Mouse (Mus musculus) lung, embryonic 14.5 days (tissue): ENCODE measurements around the gene Megf8. TPM values are rescaled to one million over a fixed set of nuclear protein-coding genes. Genes with fewer than 3 reads are reported as not detected.
"Not testable (repeated sequence)": the region's sequence is repeated elsewhere in the genome, so short reads cannot be mapped to it uniquely, and the experiment has no call there.

ENCODE experiments used
- ATAC-seq: fragments of 200-750 bp; cut with Nextera tagmentation; 2 replicates; pipeline ENCODE4 v1.8.0; 2017; ENCODE audit warnings: mild to moderate bottlenecking, moderate TSS enrichment, moderate library complexity; ENCODE audit not compliant: insufficient read depth
- DNase-seq: peaks from one replicate; pipeline ENCODE4 v3.0.0-alpha.2; 2015
- H3K27ac ChIP-seq: fragments of 300-500 bp; sonication (generic); 2 replicates; pipeline ENCODE4 v1.5.1; 2014; ENCODE audit warnings: low read depth, mild to moderate bottlenecking, moderate library complexity
- H3K27me3 ChIP-seq: fragments of 300-500 bp; sonication (generic); 2 replicates; pipeline ENCODE4 v1.6.1; 2014; ENCODE audit warnings: low read length, control low read depth; ENCODE audit not compliant: insufficient read depth
- H3K36me3 ChIP-seq: fragments of 300-500 bp; sonication (generic); 2 replicates; pipeline ENCODE4 v1.6.1; 2014; ENCODE audit warnings: control low read depth; ENCODE audit not compliant: insufficient read depth
- H3K4me1 ChIP-seq: fragments of 300-500 bp; sonication (generic); 2 replicates; pipeline ENCODE4 v1.6.1; 2014; ENCODE audit warnings: antibody characterized with exemption, control low read depth; ENCODE audit not compliant: insufficient read depth
- H3K4me2 ChIP-seq: fragments of 300-500 bp; sonication (generic); 2 replicates; pipeline ENCODE4 v1.6.1; 2014; ENCODE audit warnings: mild to moderate bottlenecking
- H3K4me3 ChIP-seq: fragments of 300-500 bp; sonication (generic); 2 replicates; pipeline ENCODE4 v1.5.1; 2014; ENCODE audit warnings: low read depth, low read length
- H3K9ac ChIP-seq: fragments of 300-500 bp; sonication (generic); 2 replicates; pipeline ENCODE4 v1.6.1; 2014
- H3K9me3 ChIP-seq: fragments of 300-500 bp; sonication (generic); 2 replicates; pipeline ENCODE4 v1.6.1; 2016; ENCODE audit warnings: low read depth, low read length, control low read depth
- CTCF ChIP-seq: IDR thresholded peaks from 2 replicates; pipeline ENCODE4 v1.5.1; 2016; ENCODE audit warnings: antibody characterized with exemption, low read depth
- WGBS: fragments of 180-500 bp; shearing (Covaris S2); extraction: QIAGEN DNeasy Blood & Tissue Kit; methylation state at CpG from one replicate; pipeline ENCODE4 v1.1.7; 2014; 5-methylcytosine and 5-hydroxymethylcytosine counted together
- polyA plus RNA-seq: library from polyadenylated mRNA; unstranded; fragments of >200 nt; fragmentation: Nextera tagmentation; extraction: Ambion mirVana; gene quantifications from 2 replicates; pipeline ENCODE4 v1.2.1, GENCODE M21; 2014

The Megf8 gene
- polyA plus RNA-seq, 1 experiment from 2014 or later, result 14.9 TPM

GRCm38 (mm10) chr7:25395558-25396521 is 78.9 kb downstream of the Megf8 start:
- no peaks in the 10 kb centered on the region for H3K9me3 ChIP-seq
- no peaks in the 10 kb centered on the region for H3K36me3 ChIP-seq
- H3K27me3 ChIP-seq, result no peaks in the 10 kb centered on the region
- peak overlapping the region; percentile 2; the same call in 1 of the 2 replicates for H3K27ac ChIP-seq
- peaks cover 13% of the 10 kb centered on the region for H3K4me1 ChIP-seq
- H3K4me3 ChIP-seq, result peak overlapping the region; percentile 70
- peak overlapping the region; percentile 79 for H3K4me2 ChIP-seq
- peak; percentile 97 for ATAC-seq
- WGBS, result 7% methylated on average over 52 of the region's 52 CpGs
- DNase-seq, result peak; percentile 98
- no peak for TF ChIP-seq CTCF
- peak overlapping the region; percentile 65 for H3K9ac ChIP-seq

GRCm38 (mm10) chr7:25396621-25397020 is 79.7 kb downstream of the Megf8 start:
- WGBS, result 90% methylated on average over 14 of the region's 14 CpGs
- peak overlapping the region; percentile 79 for H3K4me2 ChIP-seq
- no peaks in the 10 kb centered on the region for H3K27me3 ChIP-seq
- DNase-seq (no peak), ATAC-seq (no peak)
- no peak overlapping the region for H3K9ac ChIP-seq
- TF ChIP-seq CTCF, result no peak
- no peak overlapping the region for H3K4me3 ChIP-seq
- H3K4me1 ChIP-seq, result peaks cover 13% of the 10 kb centered on the region
- no peak overlapping the region for H3K27ac ChIP-seq
- no peaks in the 10 kb centered on the region for H3K36me3 ChIP-seq
- H3K9me3 ChIP-seq, result no peaks in the 10 kb centered on the region

- no peaks in the 10 kb centered on the region for H3K9me3 ChIP-seq
- no peaks in the 10 kb centered on the region for H3K27me3 ChIP-seq
- H3K4me3 ChIP-seq, result no peak within 1 kb of the TSS
- H3K27ac ChIP-seq, result no peak within 1 kb of the TSS
- H3K9ac ChIP-seq, result no peak within 1 kb of the TSS
- no peak for TF ChIP-seq CTCF
- peaks cover 13% of the 10 kb centered on the region for H3K4me1 ChIP-seq
- ATAC-seq (no peak), DNase-seq (no peak)
- 94% methylated on average over 1 of the region's 1 CpGs for WGBS
- no peaks in the 10 kb centered on the region for H3K36me3 ChIP-seq
- no peak within 1 kb of the TSS for H3K4me2 ChIP-seq
Observed at GRCm38 (mm10) chr7:25398610-25399009, 81.6 kb downstream of the Megf8 start, which contains the start of gene Lipe. TSS of gene Lipe (minus strand) at chr7:25398710.

GRCm38 (mm10) chr7:25399028-25399427 is 82.1 kb downstream of the Megf8 start:
- not testable (repeated sequence) for H3K9ac ChIP-seq, H3K27ac ChIP-seq, H3K4me2 ChIP-seq, H3K27me3 ChIP-seq, H3K4me1 ChIP-seq, H3K9me3 ChIP-seq, DNase-seq, H3K36me3 ChIP-seq, H3K4me3 ChIP-seq, ATAC-seq

GRCm38 (mm10) chr7:25401551-25401950 is 84.6 kb downstream of the Megf8 start:
- H3K4me1 ChIP-seq, result 0 out of 2 replicates have a peak, but pooled peaks cover 2% of the 10 kb centered on the region
- DNase-seq, result no peak
- no peaks in the 10 kb centered on the region for H3K27me3 ChIP-seq
- no peak overlapping the region for H3K4me2 ChIP-seq
- no peaks in the 10 kb centered on the region for H3K9me3 ChIP-seq
- no peak for ATAC-seq
- H3K4me3 ChIP-seq, result no peak overlapping the region
- WGBS, result 45% methylated on average over 2 of the region's 2 CpGs
- H3K27ac ChIP-seq, result no peak overlapping the region
- no peak for TF ChIP-seq CTCF
- no peaks in the 10 kb centered on the region for H3K36me3 ChIP-seq
- no peak overlapping the region for H3K9ac ChIP-seq

GRCm38 (mm10) chr7:25401986-25402385 is 85.0 kb downstream of the Megf8 start:
- no peak overlapping the region for H3K4me3 ChIP-seq
- no peak for ATAC-seq
- no peaks in the 10 kb centered on the region for H3K4me1 ChIP-seq
- H3K9ac ChIP-seq, result no peak overlapping the region
- no peak for DNase-seq
- no peaks in the 10 kb centered on the region for H3K27me3 ChIP-seq
- no peak overlapping the region for H3K27ac ChIP-seq
- H3K9me3 ChIP-seq, result no peaks in the 10 kb centered on the region
- H3K4me2 ChIP-seq, result no peak overlapping the region
- WGBS, result 36% methylated on average over 5 of the region's 5 CpGs
- no peaks in the 10 kb centered on the region for H3K36me3 ChIP-seq
- TF ChIP-seq CTCF, result no peak

- no peaks in the 10 kb centered on the region for H3K36me3 ChIP-seq
- H3K4me2 ChIP-seq, result no peak overlapping the region
- DNase-seq (peak; percentile 74), ATAC-seq (no peak)
- peak; percentile 74 for TF ChIP-seq CTCF
- no peak overlapping the region for H3K9ac ChIP-seq
- WGBS, result 7% methylated on average over 2 of the region's 2 CpGs
- no peaks in the 10 kb centered on the region for H3K4me1 ChIP-seq
- no peak overlapping the region for H3K27ac ChIP-seq
- no peak overlapping the region for H3K4me3 ChIP-seq
- H3K27me3 ChIP-seq, result no peaks in the 10 kb centered on the region
- H3K9me3 ChIP-seq, result no peaks in the 10 kb centered on the region
Observed at GRCm38 (mm10) chr7:25402671-25403101, 85.7 kb downstream of the Megf8 start.
